Mouse (Mus musculus) myocyte (in vitro differentiated cells): ENCODE data around the gene Paqr7. TPM values are rescaled to one million over a fixed set of nuclear protein-coding genes. Genes with fewer than 3 reads are reported as not detected.
A peak's percentile ranks its signal among the peaks of the same experiment; 100 is the strongest.

Source experiments
- H3K27me3 ChIP-seq: one replicate; pipeline ENCODE4 v1.6.1; 2011; ENCODE audit not compliant: control insufficient read depth, insufficient read depth, insufficient read length
- H3K36me3 ChIP-seq: one replicate; pipeline ENCODE4 v1.6.1; 2011; ENCODE audit not compliant: control insufficient read depth, insufficient read depth
- H3K4me2 ChIP-seq: one replicate; pipeline ENCODE4 v1.6.1; 2011; ENCODE audit warnings: low read depth, control low read depth
- H3K4me3 ChIP-seq: one replicate; pipeline ENCODE4 v1.5.1; 2011; ENCODE audit warnings: mild to moderate bottlenecking, control low read depth, moderate library complexity
- H3K79me2 ChIP-seq: one replicate; pipeline ENCODE4 v1.6.1; 2011; ENCODE audit not compliant: control insufficient read depth, insufficient read depth
- H3ac ChIP-seq: one replicate; pipeline ENCODE4 v1.6.1; 2011; ENCODE audit not compliant: control insufficient read depth, insufficient read length
- CEBPB ChIP-seq: IDR thresholded peaks from 2 replicates; pipeline ENCODE4 v1.6.1; 2011; ENCODE audit warnings: mild to moderate bottlenecking, moderate library complexity; ENCODE audit not compliant: poor library complexity, insufficient read depth, severe bottlenecking
- E2F4 ChIP-seq: IDR thresholded peaks from one replicate; pipeline ENCODE4 v1.6.1; 2011; ENCODE audit warnings: mild to moderate bottlenecking, control low read depth, moderate library complexity; ENCODE audit not compliant: insufficient read depth
- MAX ChIP-seq: IDR thresholded peaks from one replicate; pipeline ENCODE4 v1.6.1; 2011; ENCODE audit warnings: low read depth, mild to moderate bottlenecking, control low read depth
- MYOD1 ChIP-seq, 3 experiments: IDR thresholded peaks; one replicate each; pipeline ENCODE4 v1.6.1; 2011; ENCODE audit warnings: control low read depth in 2 of 3, low read depth in 2 of 3, mild to moderate bottlenecking in 2 of 3, moderate library complexity in 1 of 3; ENCODE audit not compliant: insufficient read length in 2 of 3, control insufficient read depth in 1 of 3
- MYOG ChIP-seq, 3 experiments: IDR thresholded peaks; one replicate each; pipeline ENCODE4 v1.6.1; 2011; ENCODE audit warnings: control low read depth in 2 of 3, low read depth in 2 of 3, mild to moderate bottlenecking in 2 of 3; ENCODE audit not compliant: insufficient read length in 2 of 3, control insufficient read depth in 1 of 3, insufficient read depth in 1 of 3
- POLR2A ChIP-seq: IDR thresholded peaks from one replicate; pipeline ENCODE4 v1.6.1; 2011; ENCODE audit warnings: low read depth, mild to moderate bottlenecking, control low read depth, moderate library complexity; ENCODE audit not compliant: insufficient read length
- POLR2AphosphoS2 ChIP-seq: IDR thresholded peaks from one replicate; pipeline ENCODE4 v1.6.1; 2011; ENCODE audit warnings: low read depth, control low read depth; ENCODE audit not compliant: insufficient read length
- REST ChIP-seq: IDR thresholded peaks from one replicate; pipeline ENCODE4 v1.6.1; 2011; ENCODE audit warnings: mild to moderate bottlenecking, control low read depth, moderate library complexity; ENCODE audit not compliant: insufficient read depth, insufficient read length
- SRF ChIP-seq: IDR thresholded peaks from one replicate; pipeline ENCODE4 v1.6.1; 2011; ENCODE audit warnings: low read depth; ENCODE audit not compliant: control insufficient read depth, insufficient read length
- TCF12 ChIP-seq: IDR thresholded peaks from one replicate; pipeline ENCODE4 v1.6.1; 2011; ENCODE audit warnings: mild to moderate bottlenecking, control low read depth; ENCODE audit not compliant: poor library complexity, insufficient read depth, severe bottlenecking
- TCF3 ChIP-seq: IDR thresholded peaks from one replicate; pipeline ENCODE4 v1.6.1; 2011; ENCODE audit warnings: low read depth, control low read depth; ENCODE audit not compliant: insufficient read length
- USF1 ChIP-seq: IDR thresholded peaks from one replicate; pipeline ENCODE4 v1.6.1; 2011; ENCODE audit warnings: low read depth, mild to moderate bottlenecking, control low read depth, moderate library complexity
- polyA plus RNA-seq: library from polyadenylated mRNA; unstranded; fragments of >200 nt; fragmentation: generic; extraction: Trizol; gene quantifications from one replicate; pipeline ENCODE4 v1.2.1, GENCODE M21; 2012; ENCODE audit warnings: missing spikeins

The Paqr7 gene
- polyA plus RNA-seq, 1 experiment, result 9.5 TPM

- H3K36me3 ChIP-seq, result no peaks in the 10 kb centered on the region
- no peaks in the 10 kb centered on the region for H3K79me2 ChIP-seq
- no peak overlapping the region for H3K4me3 ChIP-seq
- H3ac ChIP-seq, result no peak overlapping the region
- H3K27me3 ChIP-seq, result no peaks in the 10 kb centered on the region
- TF ChIP-seq REST, result no peak
- TF ChIP-seq MYOG (IDR thresholded peaks at IDR 0.05; ENCODE audit: control insufficient read depth in 1 of 3, insufficient read depth in 1 of 3, insufficient read length in 2 of 3, low read depth in 2 of 3), result no peak
- no peak for TF ChIP-seq POLR2A
- no peak for TF ChIP-seq E2F4
- TF ChIP-seq SRF, result no peak
- H3K4me2 ChIP-seq, result no peak overlapping the region
Measured at GRCm38 (mm10) chr4:134476899-134477298, 19.6 kb upstream of the Paqr7 start.

GRCm38 (mm10) chr4:134478031-134478430, 18.5 kb upstream of the Paqr7 start:
- Histone ChIP-seq H3K79me2 (no peaks in the 10 kb centered on the region), H3K36me3 (no peaks in the 10 kb centered on the region), H3K4me3 (no peak overlapping the region), H3K27me3 (no peaks in the 10 kb centered on the region), H3ac (no peak overlapping the region), H3K4me2 (no peak overlapping the region)
- TF ChIP-seq MYOG (IDR thresholded peaks at IDR 0.05; ENCODE audit: control insufficient read depth in 1 of 3, insufficient read depth in 1 of 3, insufficient read length in 2 of 3, low read depth in 2 of 3) (peak in 1 of 3 experiments; percentile 67), TCF3 (no peak), USF1 (no peak), TCF12 (no peak), MYOD1 (IDR thresholded peaks at IDR 0.05; ENCODE audit: control insufficient read depth in 1 of 3, insufficient read length in 2 of 3, low read depth in 2 of 3) (peak in 1 of 3 experiments; percentile 70), REST (no peak)

GRCm38 (mm10) chr4:134479839-134480238, 16.7 kb upstream of the Paqr7 start:
- H3K27me3 ChIP-seq, result no peaks in the 10 kb centered on the region
- TF ChIP-seq SRF, result no peak
- no peak for TF ChIP-seq MAX
- TF ChIP-seq MYOD1 (IDR thresholded peaks at IDR 0.05; ENCODE audit: control insufficient read depth in 1 of 3, insufficient read length in 2 of 3, low read depth in 2 of 3), result no peak
- no peak for TF ChIP-seq MYOG (IDR thresholded peaks at IDR 0.05; ENCODE audit: control insufficient read depth in 1 of 3, insufficient read depth in 1 of 3, insufficient read length in 2 of 3, low read depth in 2 of 3)
- no peak for TF ChIP-seq E2F4
- no peak for TF ChIP-seq TCF3
- TF ChIP-seq POLR2A, result no peak
- TF ChIP-seq TCF12, result no peak
- no peak for TF ChIP-seq CEBPB
- TF ChIP-seq POLR2AphosphoS2, result no peak
- TF ChIP-seq USF1, result no peak
- TF ChIP-seq REST, result no peak
- H3K4me3 ChIP-seq, result no peak overlapping the region
- no peak overlapping the region for H3K4me2 ChIP-seq
- no peaks in the 10 kb centered on the region for H3K79me2 ChIP-seq
- no peak overlapping the region for H3ac ChIP-seq
- H3K36me3 ChIP-seq, result no peaks in the 10 kb centered on the region

- no peak overlapping the region for H3K4me3 ChIP-seq
- no peak for TF ChIP-seq REST
- TF ChIP-seq E2F4, result no peak
- TF ChIP-seq POLR2A, result no peak
- no peak for TF ChIP-seq SRF
- TF ChIP-seq MAX, result no peak
Measured at GRCm38 (mm10) chr4:134480864-134481263, 15.6 kb upstream of the Paqr7 start.

GRCm38 (mm10) chr4:134481270-134481669, 15.2 kb upstream of the Paqr7 start:
- Histone ChIP-seq H3K27me3 (no peaks in the 10 kb centered on the region), H3K4me3 (no peak overlapping the region), H3K4me2 (no peak overlapping the region), H3K79me2 (no peaks in the 10 kb centered on the region), H3ac (no peak overlapping the region), H3K36me3 (no peaks in the 10 kb centered on the region)
- no peak for TF ChIP-seq POLR2A

More at GRCm38 (mm10) chr4:134480864-134481263, 15.6 kb upstream of the Paqr7 start:
- Histone ChIP-seq H3K27me3 (no peaks in the 10 kb centered on the region), H3K79me2 (no peaks in the 10 kb centered on the region), H3K36me3 (no peaks in the 10 kb centered on the region), H3ac (no peak overlapping the region), H3K4me2 (no peak overlapping the region)

GRCm38 (mm10) chr4:134482442-134482841, 14.1 kb upstream of the Paqr7 start:
- no peak for TF ChIP-seq TCF12
- TF ChIP-seq REST, result no peak
- TF ChIP-seq CEBPB, result no peak
- no peak for TF ChIP-seq POLR2A
- no peak for TF ChIP-seq E2F4
- no peak for TF ChIP-seq POLR2AphosphoS2
- no peak for TF ChIP-seq MAX
- TF ChIP-seq MYOG (IDR thresholded peaks at IDR 0.05; ENCODE audit: control insufficient read depth in 1 of 3, insufficient read depth in 1 of 3, insufficient read length in 2 of 3, low read depth in 2 of 3), result no peak
- TF ChIP-seq USF1, result no peak
- TF ChIP-seq MYOD1 (IDR thresholded peaks at IDR 0.05; ENCODE audit: control insufficient read depth in 1 of 3, insufficient read length in 2 of 3, low read depth in 2 of 3), result no peak
- TF ChIP-seq TCF3, result no peak
- no peak for TF ChIP-seq SRF
- Histone ChIP-seq H3ac (no peak overlapping the region), H3K4me3 (no peak overlapping the region), H3K36me3 (no peaks in the 10 kb centered on the region), H3K4me2 (peak overlapping the region; percentile 81), H3K27me3 (no peaks in the 10 kb centered on the region), H3K79me2 (no peaks in the 10 kb centered on the region)
